17 mouse cellular contexts compared by ENCODE assay signal in the genomic region with DNA sequence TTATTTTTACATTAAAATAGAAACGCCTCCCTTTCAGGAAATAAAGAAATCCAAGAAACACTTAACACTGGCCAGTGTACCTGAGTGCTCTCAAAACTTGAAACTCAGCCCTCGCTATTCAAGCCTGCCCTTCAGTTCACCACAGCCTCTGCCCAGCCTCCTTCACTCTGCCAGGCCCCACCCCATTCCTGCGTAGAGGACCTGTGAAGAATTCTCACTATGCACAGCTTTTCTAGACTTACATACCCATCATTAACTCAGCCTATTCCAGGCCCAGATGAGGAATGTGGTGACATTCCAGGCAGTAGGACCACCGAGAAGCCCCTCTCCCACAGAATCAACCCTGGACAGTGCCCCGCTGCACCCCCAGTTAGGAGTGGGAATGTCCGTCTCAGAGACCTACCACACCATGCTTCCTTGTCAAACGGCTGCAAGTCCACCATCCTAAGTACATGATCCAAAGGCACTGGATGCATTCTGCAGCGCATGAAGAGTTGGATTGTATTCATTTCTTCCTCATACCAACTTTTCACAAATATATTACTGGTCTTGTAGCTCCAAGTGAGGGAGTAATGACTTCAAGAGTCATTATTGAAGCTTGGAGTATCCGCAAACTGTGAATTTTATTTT.
A peak's percentile ranks its signal among the peaks of the same experiment; 100 is the strongest.
DNase-seq lines count a peak whose midpoint lies in the region; ATAC-seq lines count a peak whose summit lies in the region.
"Had no signal": no experiment of that assay in that cellular context is flagged by ENCODE, and none has a peak within 500 bp of the region (broad histone marks: within the 10 kb centered on the region; RNA-seq: fewer than 3 reads in every experiment).

No protein-coding gene starts in this region.

- no peaks in the 10 kb centered on the region for H3K27me3 ChIP-seq in lung, embryonic 15.5 days
- H3K27me3 ChIP-seq: liver, embryonic 15.5 days; neural tube, embryonic 12.5 days had no signal

- 60% methylated on average over 9 of the region's 9 CpGs for WGBS in lung, embryonic 15.5 days

- peak; percentile 3 for DNase-seq in embryo, embryonic 10 days (ENCODE audit: low spot score)
- no peak for DNase-seq in embryo, embryonic 10.5 days (ENCODE audit: low spot score)
- DNase-seq in ZHBTc4 (ENCODE audit: low read depth, low spot score): peak; percentile 10
- peak; percentile 87 for DNase-seq in lung, postnatal 36 days
- no peak for DNase-seq in B cell, adult 2 months
- no peak for DNase-seq in heart, postnatal 36 days
- DNase-seq: cerebellum, adult 11 months; cerebellum, adult 9-11 months; kidney, adult 18-20 months; kidney, postnatal 4 days; midbrain, embryonic 14.5 days; thymus, postnatal 14 days had no signal

- peak overlapping the region; percentile 65 for H3K27ac ChIP-seq in lung, embryonic 15.5 days
- H3K27ac ChIP-seq: hindbrain, embryonic 12.5 days; limb, embryonic 15.5 days; liver, embryonic 15.5 days; neural tube, embryonic 12.5 days had no signal

- no peak overlapping the region for H3K4me2 ChIP-seq in lung, embryonic 15.5 days
- H3K4me2 ChIP-seq: hindbrain, embryonic 12.5 days; limb, embryonic 15.5 days; liver, embryonic 15.5 days; neural tube, embryonic 12.5 days had no signal

- H3K9me3 ChIP-seq in lung, embryonic 15.5 days: no peaks in the 10 kb centered on the region
- H3K9me3 ChIP-seq: limb, embryonic 15.5 days; liver, embryonic 15.5 days; neural tube, embryonic 12.5 days had no signal

- ATAC-seq in lung, embryonic 15.5 days (ENCODE audit: borderline replicate concordance, extremely low read depth, low FRiP score, low TSS enrichment): peak; percentile 89

- no peaks in the 10 kb centered on the region for H3K36me3 ChIP-seq in lung, embryonic 15.5 days
- H3K36me3 ChIP-seq: hindbrain, embryonic 12.5 days; limb, embryonic 15.5 days; liver, embryonic 15.5 days; neural tube, embryonic 12.5 days had no signal

- H3K4me1 ChIP-seq in lung, embryonic 15.5 days: peaks cover 33% of the 10 kb centered on the region

- no peak overlapping the region for H3K4me3 ChIP-seq in lung, embryonic 15.5 days
- H3K4me3 ChIP-seq: hindbrain, embryonic 12.5 days; limb, embryonic 15.5 days; liver, embryonic 15.5 days; neural tube, embryonic 12.5 days had no signal

- intact Hi-C loops in heart, postnatal 36 days (cut with DNase I): no loop called here

- H3K9ac ChIP-seq in lung, embryonic 15.5 days: no peak overlapping the region
- H3K9ac ChIP-seq: hindbrain, embryonic 12.5 days; limb, embryonic 15.5 days; liver, embryonic 15.5 days; neural tube, embryonic 12.5 days had no signal

Comparison
In these comparisons a context has a peak if more than half of its experiments do, and no peak if none do; other contexts are left out.
1. DNase-seq: peak in embryo, embryonic 10 days (single experiment), ZHBTc4 (single experiment) and lung, postnatal 36 days (single experiment); none in embryo, embryonic 10.5 days (single experiment), B cell, adult 2 months (0 of 2) and heart, postnatal 36 days (0 of 2).